10 mouse cellular contexts compared by ENCODE assay signal in genomic region chr1:129919385-129919784, GRCm38 (mm10).
DNase-seq lines count a peak whose midpoint lies in the region; ATAC-seq lines count a peak whose summit lies in the region.
"Had no signal": no experiment of that assay in that cellular context is flagged by ENCODE, and none has a peak within 500 bp of the region (broad histone marks: within the 10 kb centered on the region; RNA-seq: fewer than 3 reads in every experiment).

No protein-coding gene starts in this region.

- intact Hi-C loops in gastrocnemius, postnatal 36 days (cut with DNase I), result no loop called here

- no peak overlapping the region for H3K4me3 ChIP-seq in forebrain, embryonic 14.5 days (ENCODE audit: low read depth, low read length)
- H3K4me3 ChIP-seq in forebrain, embryonic 13.5 days, result no peak overlapping the region
- H3K4me3 ChIP-seq in neural tube, embryonic 11.5 days (ENCODE audit: low read depth, low read length), result no peak overlapping the region
- H3K4me3 ChIP-seq: heart, embryonic 15.5 days; neural tube, embryonic 13.5 days had no signal

- H3K4me1 ChIP-seq in forebrain, embryonic 14.5 days (ENCODE audit: control insufficient read depth, insufficient read depth, low read length), result no peaks in the 10 kb centered on the region
- no peaks in the 10 kb centered on the region for H3K4me1 ChIP-seq in forebrain, embryonic 13.5 days
- no peaks in the 10 kb centered on the region for H3K4me1 ChIP-seq in neural tube, embryonic 11.5 days (ENCODE audit: control insufficient read depth, insufficient read depth, low read length)
- H3K4me1 ChIP-seq: heart, embryonic 15.5 days; neural tube, embryonic 13.5 days had no signal

- 77% methylated on average over 1 of the region's 1 CpGs for WGBS in forebrain, embryonic 14.5 days
- 71% methylated on average over 1 of the region's 1 CpGs for WGBS in forebrain, embryonic 13.5 days
- 71% methylated on average over 1 of the region's 1 CpGs for WGBS in neural tube, embryonic 11.5 days

- H3K9me3 ChIP-seq in forebrain, embryonic 14.5 days (replicated peaks; ENCODE audit: control insufficient read depth, low read length), result no peaks in the 10 kb centered on the region
- H3K9me3 ChIP-seq in forebrain, embryonic 13.5 days (replicated peaks), result no peaks in the 10 kb centered on the region
- H3K9me3 ChIP-seq in neural tube, embryonic 11.5 days (ENCODE audit: control insufficient read depth, low read length), result no peaks in the 10 kb centered on the region
- H3K9me3 ChIP-seq: heart, embryonic 15.5 days; neural tube, embryonic 13.5 days had no signal

- no peak overlapping the region for H3K4me2 ChIP-seq in forebrain, embryonic 14.5 days (ENCODE audit: low read length)
- no peak overlapping the region for H3K4me2 ChIP-seq in forebrain, embryonic 13.5 days
- no peak overlapping the region for H3K4me2 ChIP-seq in neural tube, embryonic 11.5 days (ENCODE audit: low read depth)
- H3K4me2 ChIP-seq: heart, embryonic 15.5 days; neural tube, embryonic 13.5 days had no signal

- no peak overlapping the region for H3K9ac ChIP-seq in forebrain, embryonic 14.5 days (ENCODE audit: low read length)
- H3K9ac ChIP-seq in forebrain, embryonic 13.5 days, result no peak overlapping the region
- H3K9ac ChIP-seq in neural tube, embryonic 11.5 days (ENCODE audit: low read length), result no peak overlapping the region
- H3K9ac ChIP-seq: heart, embryonic 15.5 days; neural tube, embryonic 13.5 days had no signal

- no peak overlapping the region for H3K27ac ChIP-seq in forebrain, embryonic 14.5 days (ENCODE audit: low read depth, low read length)
- no peak overlapping the region for H3K27ac ChIP-seq in forebrain, embryonic 13.5 days
- no peak overlapping the region for H3K27ac ChIP-seq in neural tube, embryonic 11.5 days (ENCODE audit: low read depth, low read length)
- H3K27ac ChIP-seq: heart, embryonic 15.5 days; neural tube, embryonic 13.5 days had no signal

- no peak for ATAC-seq in forebrain, embryonic 14.5 days
- no peak for ATAC-seq in forebrain, embryonic 13.5 days
- ATAC-seq in neural tube, embryonic 11.5 days (ENCODE audit: insufficient read depth, low FRiP score, low TSS enrichment), result 0 out of 2 replicates have a peak, but pooled peaks have one; percentile 13

- no peaks in the 10 kb centered on the region for H3K27me3 ChIP-seq in forebrain, embryonic 14.5 days (replicated peaks; ENCODE audit: control insufficient read depth, insufficient read depth, low read length)
- no peaks in the 10 kb centered on the region for H3K27me3 ChIP-seq in forebrain, embryonic 13.5 days
- H3K27me3 ChIP-seq in neural tube, embryonic 11.5 days (ENCODE audit: control insufficient read depth, insufficient read depth, low read length), result no peaks in the 10 kb centered on the region
- H3K27me3 ChIP-seq: heart, embryonic 15.5 days; neural tube, embryonic 13.5 days had no signal

- H3K36me3 ChIP-seq in forebrain, embryonic 14.5 days (ENCODE audit: control insufficient read depth, insufficient read depth, low read length), result no peaks in the 10 kb centered on the region
- no peaks in the 10 kb centered on the region for H3K36me3 ChIP-seq in forebrain, embryonic 13.5 days (ENCODE audit: poor library complexity, severe bottlenecking)
- H3K36me3 ChIP-seq in neural tube, embryonic 11.5 days (ENCODE audit: control insufficient read depth, insufficient read depth, low read length), result no peaks in the 10 kb centered on the region
- H3K36me3 ChIP-seq: heart, embryonic 15.5 days; neural tube, embryonic 13.5 days had no signal

- peak; percentile 22 for DNase-seq in forebrain, embryonic 14.5 days (ENCODE audit: low spot score)
- DNase-seq in right cerebral cortex, postnatal 14 days, result peak; percentile 5
- no peak for DNase-seq in right cerebral cortex, adult 2 months (ENCODE audit: low spot score in 2 of 2)
- peak; percentile 35 for DNase-seq in induced T-regulatory cell, adult 2 months (ENCODE audit: low read depth)
- DNase-seq in neural tube, embryonic 11.5 days (ENCODE audit: low spot score), result no peak
- no peak for DNase-seq in urinary bladder, postnatal 10 days (ENCODE audit: low spot score)
- DNase-seq in gastrocnemius, postnatal 36 days, result no peak

Comparison
In these comparisons a context has a peak if more than half of its experiments do, and no peak if none do; other contexts are left out.
1. DNase-seq: peak in forebrain, embryonic 14.5 days (single experiment), right cerebral cortex, postnatal 14 days (single experiment) and induced T-regulatory cell, adult 2 months (single experiment); none in right cerebral cortex, adult 2 months (0 of 2), neural tube, embryonic 11.5 days (single experiment), urinary bladder, postnatal 10 days (single experiment) and gastrocnemius, postnatal 36 days (0 of 2).